Mouse (Mus musculus): ENCODE measurements around the gene A830018L16Rik. TPM values are rescaled to one million over a fixed set of nuclear protein-coding genes. Genes with fewer than 3 reads are reported as not detected.
"Not testable (repeated sequence)": the region's sequence is repeated elsewhere in the genome, so short reads cannot be mapped to it uniquely, and the experiment has no call there.

The A830018L16Rik gene
- total and polyA plus RNA-seq, 3 experiments: not detected

DNA sequence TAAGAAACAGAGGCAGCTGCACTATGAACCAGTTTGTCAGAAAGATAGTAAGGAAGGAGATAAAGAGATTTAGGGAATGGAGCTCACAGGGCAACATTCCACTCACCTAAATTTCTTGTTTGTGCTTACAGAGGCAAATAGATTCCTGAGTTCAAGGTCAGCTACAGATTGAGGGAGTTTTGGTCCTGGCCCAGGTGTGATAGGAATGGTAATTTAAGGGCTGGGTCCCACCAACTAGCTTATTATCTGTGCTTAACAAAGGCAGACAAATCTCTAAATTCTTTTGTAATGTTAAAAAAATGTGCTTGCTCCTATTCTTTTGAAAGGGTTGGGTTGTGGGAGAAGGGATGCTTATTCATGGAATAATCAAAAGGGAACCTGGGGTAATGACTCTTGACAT lies 87.7 kb downstream of the A830018L16Rik start:
- Histone ChIP-seq H3K9ac (ENCODE audit: control insufficient read depth, low read depth, low read length, poor library complexity, severe bottlenecking) (no peak overlapping the region), H3K27me3 (ENCODE audit: control insufficient read depth in 1 of 2, insufficient read depth in 2 of 2, low read length in 2 of 2) (no peaks in the 10 kb centered on the region), H3K27ac (ENCODE audit: control insufficient read depth, low read depth, low read length) (no peak overlapping the region), H3K4me1 (ENCODE audit: control insufficient read depth in 1 of 2, insufficient read depth in 2 of 2, low read length in 2 of 2) (no peaks in the 10 kb centered on the region), H3K79me2 (ENCODE audit: control insufficient read depth, insufficient read depth, low read length, poor library complexity) (no peaks in the 10 kb centered on the region), H3K4me3 (ENCODE audit: control insufficient read depth in 1 of 2, insufficient read depth in 1 of 2, low read depth in 2 of 2, low read length in 2 of 2) (no peak overlapping the region), H3K36me3 (ENCODE audit: control insufficient read depth in 1 of 2, insufficient read depth in 2 of 2, low read length in 2 of 2) (no peaks in the 10 kb centered on the region), H3K9me3 (replicated peaks; ENCODE audit: insufficient read depth, low read length) (no peaks in the 10 kb centered on the region)
- no peak for TF ChIP-seq POLR2AphosphoS5 (IDR thresholded peaks at IDR 0.05; ENCODE audit: borderline replicate concordance, low read depth, low read length)
- no peak for TF ChIP-seq POLR2A (IDR thresholded peaks at IDR 0.05; ENCODE audit: control insufficient read depth in 1 of 2, insufficient read depth in 1 of 2, low read depth in 1 of 2, low read length in 2 of 2, poor library complexity in 1 of 2)
- DNase-seq (ENCODE audit: low read depth, low spot score): no peak

DNA sequence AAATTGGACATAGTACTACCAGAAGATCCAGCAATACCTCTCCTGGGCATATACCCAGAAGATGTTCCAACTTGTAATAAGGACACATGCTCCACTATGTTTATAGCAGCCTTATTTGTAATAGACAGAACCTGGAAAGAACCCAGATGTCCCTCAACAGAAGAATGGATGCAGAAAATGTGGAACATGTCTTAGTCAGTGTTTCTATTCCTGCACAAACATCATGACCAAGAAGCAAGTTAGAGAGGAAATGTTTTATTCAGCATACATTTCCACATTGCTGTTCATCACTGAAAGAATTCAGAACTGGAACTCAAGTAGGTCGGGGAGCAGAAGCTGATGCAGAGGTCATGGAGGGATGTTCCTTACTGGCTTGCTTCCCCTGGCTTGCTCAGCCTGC lies 135.9 kb downstream of the A830018L16Rik start:
- not testable (repeated sequence) for H3K27me3 ChIP-seq (ENCODE audit: control insufficient read depth in 1 of 2, insufficient read depth in 2 of 2, low read length in 2 of 2); H3K4me1 ChIP-seq (ENCODE audit: control insufficient read depth in 1 of 2, insufficient read depth in 2 of 2, low read length in 2 of 2); H3K9me3 ChIP-seq (replicated peaks; ENCODE audit: insufficient read depth, low read length); H3K36me3 ChIP-seq (ENCODE audit: control insufficient read depth in 1 of 2, insufficient read depth in 2 of 2, low read length in 2 of 2); H3K4me3 ChIP-seq (ENCODE audit: control insufficient read depth in 1 of 2, insufficient read depth in 1 of 2, low read depth in 2 of 2, low read length in 2 of 2); H3K27ac ChIP-seq (ENCODE audit: control insufficient read depth, low read depth, low read length); DNase-seq (ENCODE audit: low read depth, low spot score); H3K9ac ChIP-seq (ENCODE audit: control insufficient read depth, low read depth, low read length, poor library complexity, severe bottlenecking); H3K79me2 ChIP-seq (ENCODE audit: control insufficient read depth, insufficient read depth, low read length, poor library complexity)

DNA sequence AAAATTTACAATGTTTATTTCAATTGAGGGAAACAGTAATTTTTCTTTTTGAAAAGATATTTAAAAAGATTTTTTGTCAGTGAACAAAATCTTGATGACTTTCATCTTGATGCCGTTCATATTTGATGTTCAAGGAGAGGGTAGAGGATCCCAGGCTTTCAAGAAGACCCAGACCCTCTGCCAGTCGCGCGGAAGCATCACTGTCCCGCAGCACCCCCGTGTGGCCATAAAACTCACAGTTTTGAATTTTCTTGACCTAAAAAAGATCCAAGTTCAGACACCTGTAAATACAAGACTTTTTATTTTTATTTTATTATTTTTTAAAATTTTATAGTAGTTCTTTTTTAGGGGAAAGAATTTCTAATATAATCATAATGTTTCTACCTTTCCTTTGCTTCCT lies 151.4 kb downstream of the A830018L16Rik start:
- Histone ChIP-seq H3K4me1 (ENCODE audit: control insufficient read depth in 1 of 2, insufficient read depth in 2 of 2, low read length in 2 of 2) (no peaks in the 10 kb centered on the region), H3K79me2 (ENCODE audit: control insufficient read depth, insufficient read depth, low read length, poor library complexity) (no peaks in the 10 kb centered on the region), H3K9ac (ENCODE audit: control insufficient read depth, low read depth, low read length, poor library complexity, severe bottlenecking) (no peak overlapping the region), H3K9me3 (replicated peaks; ENCODE audit: insufficient read depth, low read length) (no peaks in the 10 kb centered on the region), H3K36me3 (ENCODE audit: control insufficient read depth in 1 of 2, insufficient read depth in 2 of 2, low read length in 2 of 2) (no peaks in the 10 kb centered on the region), H3K27ac (ENCODE audit: control insufficient read depth, low read depth, low read length) (no peak overlapping the region), H3K4me3 (ENCODE audit: control insufficient read depth in 1 of 2, insufficient read depth in 1 of 2, low read depth in 2 of 2, low read length in 2 of 2) (no peak overlapping the region), H3K27me3 (ENCODE audit: control insufficient read depth in 1 of 2, insufficient read depth in 2 of 2, low read length in 2 of 2) (no peaks in the 10 kb centered on the region)
- no peak for DNase-seq (ENCODE audit: low read depth, low spot score)
- TF ChIP-seq CTCF (IDR thresholded peaks at IDR 0.05 in 2 of 3, conservative IDR thresholded peaks at IDR 0.05 in 1 of 3; ENCODE audit: control insufficient read depth in 1 of 3, insufficient read depth in 1 of 3, low read depth in 2 of 3, low read length in 3 of 3, poor library complexity in 1 of 3, severe bottlenecking in 1 of 3) (peak in 2 of 3 experiments; percentile 14 to 38; a peak in 3 of 6 replicates), RAD21 (IDR thresholded peaks at IDR 0.05; ENCODE audit: low read depth, low read length) (peak; percentile 17; the same call in 1 of the 2 replicates), CHD1 (IDR thresholded peaks at IDR 0.05; ENCODE audit: low read depth, low read length) (no peak), ZKSCAN1 (IDR thresholded peaks at IDR 0.05; ENCODE audit: low read depth, low read length) (no peak)

DNA sequence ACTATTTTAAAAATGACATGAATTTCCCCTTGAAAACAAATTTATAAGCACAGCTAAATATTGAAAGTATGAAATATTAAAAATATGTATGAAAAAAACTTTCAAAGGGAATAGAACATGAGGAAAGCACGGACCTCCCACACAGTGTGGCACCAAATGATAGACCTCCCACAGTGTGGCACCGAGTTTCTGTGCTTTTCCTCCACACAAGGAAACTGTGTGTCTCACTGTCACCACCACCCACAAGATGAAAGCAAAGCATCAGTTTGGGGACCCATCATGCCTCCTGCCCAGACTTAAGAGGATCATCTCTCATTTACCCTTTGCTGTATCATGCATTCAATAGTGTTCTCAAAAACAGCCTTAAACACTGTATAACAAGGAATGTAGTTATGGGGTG lies 152.8 kb downstream of the A830018L16Rik start:
- Histone ChIP-seq H3K79me2 (ENCODE audit: control insufficient read depth, insufficient read depth, low read length, poor library complexity) (no peaks in the 10 kb centered on the region), H3K27me3 (ENCODE audit: control insufficient read depth in 1 of 2, insufficient read depth in 2 of 2, low read length in 2 of 2) (no peaks in the 10 kb centered on the region), H3K9ac (ENCODE audit: control insufficient read depth, low read depth, low read length, poor library complexity, severe bottlenecking) (no peak overlapping the region), H3K36me3 (ENCODE audit: control insufficient read depth in 1 of 2, insufficient read depth in 2 of 2, low read length in 2 of 2) (no peaks in the 10 kb centered on the region), H3K27ac (ENCODE audit: control insufficient read depth, low read depth, low read length) (no peak overlapping the region), H3K4me1 (ENCODE audit: control insufficient read depth in 1 of 2, insufficient read depth in 2 of 2, low read length in 2 of 2) (no peaks in the 10 kb centered on the region), H3K4me3 (ENCODE audit: control insufficient read depth in 1 of 2, insufficient read depth in 1 of 2, low read depth in 2 of 2, low read length in 2 of 2) (no peak overlapping the region), H3K9me3 (replicated peaks; ENCODE audit: insufficient read depth, low read length) (no peaks in the 10 kb centered on the region)
- DNase-seq (ENCODE audit: low read depth, low spot score): no peak
- TF ChIP-seq RCOR1 (IDR thresholded peaks at IDR 0.05; ENCODE audit: low read depth, low read length) (no peak), POLR2AphosphoS5 (IDR thresholded peaks at IDR 0.05; ENCODE audit: borderline replicate concordance, low read depth, low read length) (no peak), MXI1 (IDR thresholded peaks at IDR 0.05; ENCODE audit: low read depth, low read length) (no peak), MEF2A (IDR thresholded peaks at IDR 0.05; ENCODE audit: extremely low read depth, insufficient replicate concordance, low read depth, low read length, poor library complexity, severe bottlenecking) (no peak)
